Mouse (Mus musculus) urinary bladder, postnatal 36 days (tissue): ENCODE data around the gene Noc3l.

Experiments used
- DNase-seq, 2 experiments: peaks; one replicate each; pipeline ENCODE4 v3.0.0; 2022; ENCODE audit warnings: low spot score in 2 of 2, mixed read lengths in 1 of 2

Noc3l gene

GRCm38 (mm10) chr19:38818766-38819426 lies at the start of gene Noc3l:
Gene Noc3l, minus strand, starts transcription at chr19:38819237.
- DNase-seq, result peak; percentile 90 to 92

DNA sequence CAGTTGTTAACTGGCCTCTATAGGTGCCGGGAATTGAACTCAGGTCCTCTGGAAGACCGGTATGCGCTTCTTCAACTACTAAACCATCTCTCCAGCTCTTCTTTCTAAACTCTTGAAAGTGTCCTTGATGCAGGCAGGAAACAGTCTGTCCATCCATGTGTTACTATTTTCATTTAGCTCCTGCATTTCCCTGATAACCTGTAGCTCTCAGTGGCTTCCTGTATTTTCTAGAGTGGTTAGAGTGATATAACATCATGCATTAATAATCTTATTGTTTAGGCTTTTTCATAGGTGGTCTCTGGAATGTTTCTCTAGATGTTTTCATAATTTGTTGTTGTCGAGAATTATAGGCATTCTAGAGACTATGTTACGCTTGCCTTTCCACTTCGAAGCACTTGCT lies 43.5 kb upstream of the Noc3l start:
- DNase-seq, result no peak

- no peak for DNase-seq
These were observed 39.2 kb upstream of the Noc3l start for GRCm38 (mm10) chr19:38858224-38858623.

- DNase-seq, result no peak
These were observed 27.3 kb upstream of the Noc3l start for GRCm38 (mm10) chr19:38846373-38846772.

GRCm38 (mm10) chr19:38844817-38845216 lies 25.8 kb upstream of the Noc3l start:
- no peak for DNase-seq

- peak; percentile 30 to 44 for DNase-seq
These were observed 18.2 kb upstream of the Noc3l start for GRCm38 (mm10) chr19:38837171-38837641.

DNA sequence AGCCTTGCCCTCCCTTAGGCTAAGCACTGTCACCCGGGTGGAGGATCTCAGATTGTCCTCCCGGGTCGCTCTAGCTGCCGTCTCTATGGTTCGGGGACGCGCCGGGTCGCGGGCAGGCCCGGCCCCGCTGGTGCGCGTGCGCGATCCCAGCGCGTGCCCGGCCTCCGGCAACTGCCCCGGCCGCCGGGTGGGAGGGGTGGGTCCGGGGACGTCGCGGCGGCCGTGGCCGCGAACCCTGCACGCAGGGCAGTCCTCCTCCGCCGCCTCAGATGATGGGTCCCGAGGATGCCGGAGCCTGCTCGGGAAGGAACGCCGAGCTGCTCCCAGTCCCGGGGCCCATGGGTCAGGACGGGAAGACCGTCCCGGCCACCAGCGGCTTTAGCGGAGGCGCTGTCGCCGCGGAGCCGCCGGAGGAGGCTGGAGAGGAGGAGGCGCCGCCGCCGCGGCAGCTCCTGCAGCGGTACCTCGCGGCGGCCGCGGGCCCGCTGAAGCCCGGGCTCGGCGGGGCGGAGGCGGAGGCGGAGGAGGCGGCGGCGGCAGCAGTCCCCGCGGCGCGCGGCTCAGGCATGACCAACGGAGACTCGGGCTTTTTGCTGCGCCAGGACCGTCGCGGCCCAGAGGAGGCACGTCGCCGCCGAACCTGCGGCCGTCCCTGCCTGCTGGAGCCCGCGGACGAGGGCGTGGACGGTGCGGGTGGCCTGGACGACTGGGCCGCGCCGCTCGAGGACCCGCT lies 17.6 kb upstream of the Noc3l start, which contains the start of gene Tbc1d12:
TSS of gene Tbc1d12 (plus strand) at position 142 of the 733 bp plus-strand sequence.
- DNase-seq, result peak; percentile 88 to 90

GRCm38 (mm10) chr19:38836084-38836437 lies 17.0 kb upstream of the Noc3l start:
- no peak for DNase-seq

DNA sequence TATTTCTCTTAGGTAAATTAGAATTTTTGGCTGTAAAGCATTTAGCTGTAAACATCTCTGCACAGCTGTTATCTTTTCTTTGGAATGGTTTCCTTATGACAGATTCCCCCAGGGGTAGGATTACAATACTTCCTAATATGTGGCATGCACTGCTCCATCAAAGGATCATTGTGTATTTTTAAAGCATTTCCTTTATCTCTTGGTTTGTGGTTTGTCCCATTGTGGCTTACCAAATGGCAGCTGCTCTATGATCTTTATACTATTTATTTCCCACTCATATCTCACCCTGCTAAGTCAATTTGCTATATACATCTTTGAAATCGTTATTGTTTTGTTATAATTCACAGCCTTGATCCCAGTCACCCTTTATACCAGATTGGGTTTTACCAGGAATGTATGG lies 14.2 kb upstream of the Noc3l start:
- no peak for DNase-seq

DNA sequence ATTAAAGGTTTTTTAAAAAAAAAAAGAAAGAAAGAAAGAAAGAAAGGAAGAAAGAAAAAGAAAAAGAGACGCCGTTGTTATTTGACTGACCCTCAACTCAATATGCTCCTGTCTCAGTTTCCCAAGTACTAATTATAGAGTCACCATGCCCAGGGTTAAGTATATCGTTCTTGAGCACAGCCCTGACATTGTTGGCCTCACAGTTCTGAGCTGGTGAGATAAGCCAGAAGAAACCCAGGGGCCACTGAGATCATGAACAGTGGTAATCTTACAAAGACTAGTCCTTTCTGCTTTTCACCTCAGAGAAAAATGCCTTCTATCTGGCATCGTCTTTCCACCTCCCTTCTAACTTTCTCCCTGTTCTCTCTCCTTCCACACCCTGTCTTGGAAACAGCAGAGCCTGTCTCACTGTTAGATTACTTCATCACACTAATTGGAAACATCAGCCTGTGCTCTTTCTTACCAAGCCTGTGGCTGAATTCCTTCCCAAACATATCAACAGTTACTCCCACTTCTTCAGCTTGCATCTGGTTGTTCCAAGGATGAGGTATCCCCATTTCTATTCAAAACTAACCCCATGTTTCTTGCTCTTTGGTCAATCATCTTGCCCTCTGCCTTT lies 1.3 kb upstream of the Noc3l start:
- DNase-seq, result no peak

- DNase-seq, result no peak
These were observed 378 bp upstream of the Noc3l start for GRCm38 (mm10) chr19:38819427-38819802.

- DNase-seq, result no peak
These were observed 846 bp downstream of the Noc3l start for GRCm38 (mm10) chr19:38818191-38818590.

DNA sequence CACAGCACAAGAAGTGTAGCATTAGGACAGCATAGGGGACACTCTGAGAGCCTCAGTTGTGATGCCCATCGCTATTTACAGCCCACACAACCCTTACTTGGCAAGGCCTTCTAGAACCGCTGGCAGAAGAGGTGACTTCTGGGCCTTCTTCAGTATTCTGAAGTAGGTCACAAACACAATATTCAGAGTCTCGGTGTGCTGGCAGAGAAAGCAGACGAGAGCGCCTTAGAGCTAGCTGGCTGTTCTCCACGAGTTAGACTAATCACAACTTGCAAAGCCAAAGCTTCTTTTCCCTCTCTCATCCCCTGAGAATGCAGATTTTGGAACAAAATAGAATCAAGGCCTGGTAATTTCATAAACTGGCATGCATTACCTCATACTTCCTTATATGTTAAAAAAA lies 20.2 kb downstream of the Noc3l start:
- DNase-seq, result peak in 1 of 2 experiments; percentile 28

DNA sequence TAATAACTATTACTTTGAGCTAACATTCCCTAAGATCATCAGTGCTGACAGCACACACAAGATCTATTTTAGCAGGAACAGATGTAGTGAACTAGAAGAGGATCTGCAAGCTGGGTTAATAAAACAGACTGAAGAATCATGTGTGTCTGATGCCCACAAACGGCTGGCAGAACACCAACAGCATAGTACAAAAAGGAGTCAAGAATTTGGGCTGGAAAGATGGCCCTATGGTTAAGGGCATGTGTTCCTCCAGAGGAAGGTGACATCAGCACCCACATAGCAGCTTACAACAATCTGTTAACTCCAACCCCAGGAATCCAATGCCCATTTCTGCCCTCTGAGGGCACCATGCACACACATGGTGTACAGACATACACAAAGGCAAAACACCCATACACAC lies 20.7 kb downstream of the Noc3l start:
- DNase-seq, result no peak

GRCm38 (mm10) chr19:38796546-38796945 lies 22.5 kb downstream of the Noc3l start:
- no peak for DNase-seq

- no peak for DNase-seq
These were observed 25.4 kb downstream of the Noc3l start for GRCm38 (mm10) chr19:38793563-38794045.

GRCm38 (mm10) chr19:38787756-38788155 lies 31.3 kb downstream of the Noc3l start:
- no peak for DNase-seq

DNA sequence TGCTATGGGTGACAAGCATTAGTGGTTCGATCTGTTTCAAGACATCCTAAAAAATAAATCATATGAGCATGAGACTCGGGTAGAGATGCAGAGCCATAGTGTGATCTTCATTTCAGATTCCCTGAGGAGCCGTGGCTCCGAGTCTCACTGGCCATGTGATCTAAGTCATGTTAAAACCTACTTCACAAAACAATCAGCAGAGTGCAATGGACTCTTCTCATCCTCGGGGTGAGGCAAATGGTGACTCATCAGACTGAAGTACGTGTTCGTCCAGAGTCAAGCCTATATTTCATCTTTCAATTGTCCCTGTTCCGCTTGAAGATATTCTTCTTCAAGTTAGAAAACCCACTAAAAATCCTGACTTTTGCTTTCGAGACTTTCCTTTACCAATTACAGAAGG lies 35.5 kb downstream of the Noc3l start:
- DNase-seq, result no peak

DNA sequence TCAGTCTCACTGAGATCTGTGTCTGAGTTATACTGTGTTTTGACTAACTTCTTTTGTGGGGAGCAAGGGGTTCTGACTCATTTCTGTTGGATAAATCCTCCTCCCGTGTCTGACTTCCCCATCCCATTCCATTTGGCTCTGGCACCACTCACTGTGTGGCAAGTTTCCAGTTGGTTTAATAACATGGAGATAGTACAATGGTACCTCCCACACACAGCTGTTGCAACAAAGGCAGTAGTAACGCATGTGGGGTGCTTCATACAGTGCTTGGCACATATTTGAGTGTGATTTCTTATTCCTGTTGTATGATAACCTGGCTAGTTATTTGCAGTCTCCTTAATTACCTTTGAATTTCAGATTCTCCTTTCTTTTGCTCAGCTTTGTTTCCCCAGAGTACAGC lies 40.2 kb downstream of the Noc3l start:
- peak in 1 of 2 experiments; percentile 25 for DNase-seq

DNA sequence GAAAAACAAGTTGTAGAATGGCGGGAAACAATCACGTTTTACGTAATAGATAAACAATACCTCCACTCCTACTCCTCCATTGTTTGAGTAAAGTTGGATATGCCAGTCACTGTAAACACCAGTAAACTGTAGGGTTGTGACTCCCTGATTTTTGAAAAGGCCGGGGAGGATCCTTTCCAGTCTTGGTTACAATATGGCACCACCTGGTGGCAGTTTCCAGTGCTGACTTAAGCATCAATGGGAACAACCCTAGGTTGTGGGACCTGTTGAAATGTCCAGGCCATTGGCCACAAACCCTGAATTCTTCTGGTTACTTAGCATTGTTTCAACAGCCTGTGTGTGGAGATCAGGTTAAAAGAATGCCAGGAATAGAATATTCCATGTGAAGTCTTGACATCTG lies 43.5 kb downstream of the Noc3l start:
- peak; percentile 11 to 24 for DNase-seq

DNA sequence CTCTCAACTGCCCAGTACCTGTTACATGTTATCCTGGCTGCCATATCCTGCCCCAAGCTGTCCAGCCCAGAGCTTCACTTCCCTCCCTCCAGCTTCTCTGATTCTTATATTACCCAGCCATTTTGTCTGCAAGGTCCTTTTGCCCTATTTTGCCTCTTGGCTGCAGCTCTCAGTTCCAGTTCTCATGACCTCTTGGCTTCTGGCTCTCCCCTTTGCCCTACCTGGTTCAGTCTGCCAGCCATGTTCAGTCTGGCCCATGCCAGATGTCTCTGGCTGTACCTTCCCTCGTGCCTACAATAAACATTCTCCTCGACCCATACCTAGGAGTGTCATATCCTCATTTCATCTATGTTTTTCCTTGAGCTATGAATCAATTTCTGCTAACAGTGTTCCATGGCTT lies 52.7 kb downstream of the Noc3l start:
- peak in 1 of 2 experiments; percentile 28 for DNase-seq

DNA sequence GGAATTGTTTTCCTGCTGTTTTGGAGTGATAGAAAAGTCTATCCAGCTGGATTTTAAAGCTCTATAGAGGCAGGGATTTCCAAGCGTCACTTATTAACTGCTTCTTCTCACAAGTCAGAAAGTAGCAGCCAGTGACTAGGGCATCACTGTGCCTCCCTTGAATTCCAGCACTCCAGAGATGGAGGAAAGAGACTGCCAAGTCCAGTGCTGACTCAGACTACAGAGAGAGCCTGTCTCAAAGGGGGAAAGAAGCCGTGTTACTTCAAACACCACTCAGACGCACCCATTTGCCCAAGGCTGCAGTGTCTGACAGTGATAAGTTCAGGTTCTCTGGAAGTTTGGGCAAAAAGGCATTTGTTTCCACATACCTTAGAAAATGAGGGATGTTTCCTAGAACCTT lies 58.6 kb downstream of the Noc3l start:
- DNase-seq, result no peak
